Mouse (Mus musculus) lung, postnatal 25 days (tissue): ENCODE results near the gene Ryr3.
A peak's percentile ranks its signal among the peaks of the same experiment; 100 is the strongest.

ENCODE experiments used
- DNase-seq: peaks from one replicate; pipeline ENCODE4 v3.0.0; 2022; ENCODE audit warnings: low spot score

Gene Ryr3

DNA sequence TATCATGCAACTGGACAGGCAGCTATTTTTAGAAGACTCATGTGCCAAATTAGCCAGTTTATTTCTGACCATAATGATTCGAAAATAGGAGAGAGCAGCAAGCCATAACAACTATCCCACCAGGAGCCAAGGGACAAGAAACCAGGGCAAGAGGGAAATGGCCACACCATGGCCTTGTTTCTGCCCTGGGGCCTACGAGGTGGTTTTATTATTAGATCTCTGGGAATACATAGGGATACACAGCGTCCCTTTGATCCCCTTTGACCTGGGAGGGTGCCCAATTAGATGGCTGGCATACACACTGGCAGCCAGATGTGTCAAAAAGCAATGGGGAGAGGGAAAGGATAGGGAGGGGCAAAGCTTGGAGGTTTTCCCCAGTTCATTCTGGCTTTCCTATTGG lies 563.1 kb downstream of the Ryr3 start:
- DNase-seq, result no peak

DNA sequence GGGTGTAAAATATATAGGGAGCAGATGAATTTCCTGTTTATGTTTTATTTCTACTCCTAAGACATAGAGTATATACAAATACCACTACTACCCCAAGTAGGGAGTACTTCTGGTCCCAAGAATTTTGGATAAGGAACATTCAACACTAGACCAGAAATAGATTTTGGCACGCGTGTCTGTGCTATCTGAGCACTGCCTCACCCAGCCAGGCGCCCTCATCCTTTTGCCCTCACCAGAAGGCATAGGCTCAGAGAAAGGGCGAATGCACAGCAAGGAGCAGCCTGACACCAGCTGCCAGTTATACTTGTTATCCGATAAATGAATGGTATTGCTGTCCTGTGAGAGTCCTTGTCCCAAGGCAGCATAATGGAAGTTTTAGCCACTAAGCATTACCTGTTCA lies 579.7 kb downstream of the Ryr3 start:
- no peak for DNase-seq

DNA sequence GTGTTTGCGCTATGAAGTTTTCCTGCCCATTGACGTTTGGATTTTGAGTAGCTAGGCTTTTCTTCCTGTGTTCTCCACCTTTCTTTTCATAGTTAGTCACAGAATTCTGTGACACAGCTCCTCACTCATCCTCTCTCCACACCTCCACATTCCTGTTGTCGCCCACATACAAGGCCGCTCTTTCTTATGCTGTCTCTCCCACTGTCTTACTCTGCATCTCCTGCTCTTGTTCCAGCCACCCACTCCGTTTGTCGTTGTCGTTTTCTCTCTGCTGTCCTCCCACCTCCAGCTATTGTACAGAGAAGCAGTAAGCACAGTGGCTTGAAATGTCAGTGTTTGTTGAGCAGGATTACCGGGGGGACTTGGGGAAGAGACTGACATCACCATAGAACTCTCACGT lies 584.4 kb downstream of the Ryr3 start:
- DNase-seq, result no peak

DNA sequence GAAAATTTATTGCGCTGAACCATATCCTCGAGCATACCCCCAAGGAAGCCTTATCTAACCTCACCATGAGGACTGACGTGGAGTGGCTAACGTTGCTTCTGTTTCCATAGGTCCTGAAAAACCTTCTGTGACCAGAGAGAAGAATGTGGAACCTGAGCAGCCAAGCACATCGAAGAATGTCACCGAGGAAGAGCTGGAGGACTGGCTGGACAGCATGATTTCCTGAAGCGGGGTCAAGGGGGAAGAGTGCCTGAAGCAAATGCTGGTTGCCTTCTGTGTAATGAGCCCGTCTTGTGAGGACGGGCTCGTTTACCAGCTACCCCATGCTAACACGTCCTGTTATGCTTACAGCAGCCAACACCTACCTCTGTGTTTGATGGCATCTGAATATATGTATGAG lies 586.2 kb downstream of the Ryr3 start:
- no peak for DNase-seq

DNA sequence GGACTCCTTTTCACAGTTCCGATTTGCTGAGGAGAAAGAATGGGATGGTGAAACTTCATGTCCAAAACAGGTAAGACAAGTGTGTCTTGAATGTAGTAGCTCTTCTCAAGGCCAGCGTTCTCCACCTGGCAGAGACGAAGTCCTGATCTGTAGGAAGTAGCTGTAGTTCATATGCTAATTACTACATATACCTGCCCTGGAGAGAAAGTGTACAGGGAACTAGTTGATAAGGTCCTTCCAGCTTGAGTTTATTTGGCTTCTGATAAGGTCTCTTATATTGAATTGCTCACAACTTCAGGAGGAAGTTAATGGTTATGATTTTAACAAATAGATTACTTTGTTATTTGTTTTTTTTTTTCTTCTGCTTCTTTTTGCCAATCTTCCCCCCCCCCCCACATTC lies 591.7 kb downstream of the Ryr3 start:
- DNase-seq, result no peak

DNA sequence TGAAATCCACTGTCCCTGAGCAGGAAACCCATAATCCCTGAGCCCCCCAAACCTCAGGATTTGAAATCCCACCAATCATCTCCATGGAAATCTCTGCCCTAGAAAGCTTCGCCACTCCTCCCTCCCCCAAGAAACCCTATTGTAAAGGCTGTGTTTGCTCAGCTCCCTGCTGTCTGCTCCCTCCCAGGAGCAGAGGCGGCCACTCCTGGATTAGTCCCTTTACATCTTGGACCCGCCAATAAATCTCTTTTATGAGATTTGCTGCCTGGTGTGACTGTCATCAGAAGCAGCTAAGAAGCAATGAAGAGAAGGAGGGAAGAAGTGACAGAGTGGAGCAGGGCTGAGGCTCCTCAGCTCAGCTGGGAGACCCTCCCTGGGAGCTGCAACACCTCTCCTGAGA lies 599.7 kb downstream of the Ryr3 start:
- no peak for DNase-seq

DNA sequence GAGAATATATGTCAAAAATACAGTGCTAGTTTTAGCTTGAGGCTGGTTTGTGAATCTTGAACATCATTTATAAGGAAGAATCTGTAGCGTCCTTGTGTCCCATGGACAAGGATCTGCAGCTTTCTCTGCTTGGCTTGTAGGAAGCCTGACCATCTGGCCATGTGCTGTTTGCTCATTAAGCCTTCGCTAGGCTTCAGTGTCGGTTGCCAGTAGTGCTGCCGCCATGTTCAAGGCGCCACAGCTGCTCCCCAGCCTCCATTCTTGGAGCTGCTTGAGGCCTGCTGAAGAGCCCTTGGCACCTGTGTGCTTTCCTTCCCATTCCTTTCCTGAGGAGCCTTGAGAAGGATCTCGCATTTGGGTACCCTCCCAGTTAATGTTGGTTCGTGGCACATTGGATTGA lies 602.5 kb downstream of the Ryr3 start:
- no peak for DNase-seq

DNA sequence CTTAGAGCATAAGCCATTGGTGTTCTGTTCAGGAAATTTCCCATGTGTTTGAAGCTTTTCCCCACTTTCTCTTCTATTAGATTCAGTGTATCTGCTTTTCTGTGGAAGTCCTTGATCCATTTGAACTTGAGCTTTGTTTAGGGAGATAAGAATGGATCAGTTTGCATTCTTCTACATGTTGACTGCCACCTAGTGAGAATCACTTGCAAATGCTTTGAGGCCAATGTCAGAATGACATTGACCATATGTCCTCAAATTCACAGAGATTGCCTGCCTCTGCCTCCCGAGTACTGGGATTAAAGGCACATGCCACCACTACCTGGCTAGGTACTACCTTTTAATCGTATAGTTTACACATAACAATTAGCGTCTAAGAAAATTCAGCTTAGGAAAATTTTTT lies 604.3 kb downstream of the Ryr3 start:
- DNase-seq, result peak; percentile 1

DNA sequence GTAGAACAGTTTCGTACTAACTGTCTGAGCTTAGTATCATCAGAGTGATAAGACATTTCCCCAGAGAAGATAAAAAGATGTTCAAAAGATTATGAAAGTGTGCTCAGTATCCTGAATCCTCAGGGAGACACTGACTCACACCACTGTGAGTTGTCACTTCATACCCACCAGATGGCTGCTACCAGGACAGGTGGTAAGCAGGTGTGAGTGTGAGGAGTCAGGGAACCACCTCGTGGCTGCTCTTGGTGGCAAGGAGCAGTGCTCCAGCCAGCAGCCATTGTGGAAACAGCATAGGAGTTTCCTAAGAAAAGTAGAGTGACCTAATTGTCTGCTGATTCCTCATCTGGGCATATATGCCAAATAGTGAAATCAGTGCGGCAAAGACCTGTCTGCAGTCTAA lies 610.4 kb downstream of the Ryr3 start:
- DNase-seq, result no peak

DNA sequence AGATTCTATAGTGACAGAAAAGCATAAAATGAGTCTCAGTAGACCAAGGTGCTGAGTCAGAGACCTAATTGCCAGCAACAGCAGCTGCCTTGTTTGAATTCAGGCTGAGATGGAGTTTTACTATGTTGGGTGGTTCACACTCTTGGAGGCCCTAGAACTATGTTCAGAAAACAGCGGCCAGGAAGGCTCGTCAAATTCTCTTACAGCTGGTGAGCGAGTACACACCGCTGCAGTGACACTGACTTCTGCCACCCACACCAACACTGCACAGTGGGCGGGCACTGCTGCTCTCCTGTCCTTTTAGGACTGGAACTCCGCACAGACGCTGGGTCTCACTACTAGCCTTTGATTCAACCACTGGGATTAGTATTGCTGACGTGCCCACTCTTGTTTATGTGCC lies 614.4 kb downstream of the Ryr3 start:
- DNase-seq, result no peak

DNA sequence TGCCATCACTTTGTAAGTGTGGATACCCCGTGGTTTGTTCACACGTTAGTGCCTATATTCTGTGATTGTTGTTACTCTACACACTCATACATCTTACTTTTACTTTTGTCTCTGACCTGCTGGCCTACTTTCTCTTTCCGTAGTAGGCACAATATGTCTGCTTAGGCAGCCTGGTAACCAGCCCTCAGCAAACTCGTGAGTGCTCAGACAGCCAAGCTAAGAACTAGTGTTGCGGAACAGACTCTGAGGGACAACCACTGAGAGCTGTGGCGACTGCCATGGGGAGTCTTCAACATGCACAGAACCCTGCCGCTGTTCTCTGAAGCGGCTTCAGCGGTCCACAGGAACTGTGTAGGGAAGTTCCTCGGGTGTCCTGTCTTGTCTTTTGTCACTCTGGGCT lies 616.7 kb downstream of the Ryr3 start:
- no peak for DNase-seq

DNA sequence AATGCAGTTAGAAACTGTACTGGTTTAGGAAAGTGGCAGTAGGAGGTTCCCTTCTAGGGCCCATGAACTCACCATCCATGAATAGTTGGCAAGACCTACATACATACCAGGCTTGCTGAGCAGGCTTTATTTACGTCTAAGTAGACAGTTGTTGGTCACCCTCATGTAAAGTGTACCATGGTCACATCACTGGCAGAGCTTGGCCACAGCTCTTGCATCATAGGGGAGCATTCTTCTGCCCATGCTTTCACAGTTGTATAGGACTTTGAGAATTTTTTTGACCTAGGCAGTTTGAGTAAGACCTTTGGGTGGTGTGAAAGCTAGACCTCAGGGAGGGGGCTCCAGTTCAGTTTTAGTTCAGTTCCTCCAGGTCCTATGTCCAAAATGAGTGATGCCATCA lies 619.8 kb downstream of the Ryr3 start:
- no peak for DNase-seq

DNA sequence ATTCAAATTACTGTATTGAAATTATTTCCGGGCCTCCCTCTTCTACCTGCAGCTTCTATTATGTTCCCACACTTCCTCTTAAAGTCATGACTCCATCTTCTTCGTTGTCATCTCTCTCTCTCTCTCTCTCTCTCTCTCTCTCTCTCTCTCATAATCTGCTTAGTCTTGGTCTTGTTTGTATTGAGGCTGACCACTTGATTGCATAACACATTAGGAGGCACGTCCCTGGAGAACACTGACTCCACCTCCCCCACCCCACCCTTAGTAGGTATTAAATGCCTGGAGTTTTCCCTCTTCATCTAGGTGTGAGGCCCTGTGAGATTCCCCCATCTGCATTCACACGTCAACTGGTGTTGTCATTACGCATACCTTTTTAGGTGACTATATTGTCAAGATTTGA lies 620.5 kb downstream of the Ryr3 start:
- DNase-seq, result no peak

DNA sequence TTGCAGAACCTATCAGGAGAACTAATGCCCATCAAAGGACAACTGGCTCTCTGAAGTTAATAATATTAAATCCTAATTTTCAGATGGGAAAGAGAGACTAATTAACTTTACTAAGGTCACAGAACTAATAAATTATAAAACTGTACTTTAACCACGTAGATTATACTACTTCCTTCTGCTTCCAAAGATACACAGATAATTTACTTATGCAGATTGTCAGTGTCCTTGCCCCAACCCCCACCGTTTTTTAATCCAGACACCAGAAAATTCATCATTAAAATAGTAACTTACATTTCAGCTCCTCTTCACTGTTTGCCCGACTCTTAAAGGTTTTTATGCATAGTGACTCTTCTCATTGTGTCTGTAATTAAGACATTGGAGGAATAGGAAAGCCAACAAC lies 621.1 kb downstream of the Ryr3 start:
- no peak for DNase-seq

DNA sequence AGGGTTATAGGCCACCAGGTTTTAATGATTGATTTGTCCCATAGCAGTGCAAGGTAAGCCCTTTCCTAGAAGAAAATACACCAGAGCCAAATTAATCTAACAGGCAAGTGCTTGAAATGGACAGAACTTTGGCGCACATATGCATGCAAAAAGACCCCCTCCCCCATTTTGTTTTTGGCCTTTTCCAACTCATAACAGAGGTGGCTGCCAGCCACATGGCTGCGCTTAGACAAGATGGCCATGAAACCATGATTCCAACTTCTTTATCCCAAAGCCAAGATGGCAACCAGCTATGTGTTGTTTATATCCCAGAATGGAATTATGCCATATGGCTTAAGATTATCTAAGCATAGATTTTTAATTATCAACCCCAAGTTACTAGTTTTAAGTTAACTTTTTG lies 623.1 kb downstream of the Ryr3 start:
- DNase-seq, result no peak

DNA sequence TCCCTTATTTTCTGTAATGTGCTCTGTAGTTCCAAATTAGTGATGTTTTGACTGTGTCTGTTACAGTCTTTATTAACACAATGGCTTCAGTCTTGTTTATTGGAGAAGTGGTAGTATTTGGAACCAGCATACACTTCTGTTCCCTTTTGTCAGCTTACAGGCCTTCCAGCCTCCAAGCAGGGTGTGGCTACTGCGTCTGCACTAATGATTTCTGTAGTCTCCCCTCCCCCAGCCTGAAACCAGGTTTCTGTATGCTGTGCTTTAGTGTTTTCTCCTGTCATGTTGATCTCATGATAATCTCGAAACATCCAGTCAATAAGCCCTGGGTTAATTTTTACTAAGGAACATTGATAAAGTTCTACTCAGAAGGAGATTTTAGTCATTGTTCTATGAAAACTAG lies 623.6 kb downstream of the Ryr3 start:
- DNase-seq, result no peak

DNA sequence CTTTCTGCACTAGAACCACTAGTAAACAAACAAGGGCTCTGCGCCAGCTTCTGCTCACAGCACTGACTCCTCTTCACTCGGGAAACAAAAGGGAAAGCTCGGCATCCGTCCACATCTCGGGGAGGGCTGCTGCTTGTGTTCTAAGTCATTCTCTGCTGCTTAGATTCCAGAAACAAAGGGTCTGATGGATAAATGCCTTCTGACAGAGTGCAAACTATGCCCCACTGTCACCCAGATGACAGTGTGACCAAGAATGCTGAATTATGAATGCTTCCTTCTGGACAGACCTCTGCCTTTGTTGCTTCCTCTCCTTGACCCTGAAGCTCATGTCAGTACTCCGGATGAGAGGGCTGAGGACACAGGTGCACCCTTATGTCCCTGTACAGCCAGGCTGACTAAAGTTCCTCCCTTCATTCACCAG lies 625.4 kb downstream of the Ryr3 start:
- DNase-seq, result peak; percentile 3

DNA sequence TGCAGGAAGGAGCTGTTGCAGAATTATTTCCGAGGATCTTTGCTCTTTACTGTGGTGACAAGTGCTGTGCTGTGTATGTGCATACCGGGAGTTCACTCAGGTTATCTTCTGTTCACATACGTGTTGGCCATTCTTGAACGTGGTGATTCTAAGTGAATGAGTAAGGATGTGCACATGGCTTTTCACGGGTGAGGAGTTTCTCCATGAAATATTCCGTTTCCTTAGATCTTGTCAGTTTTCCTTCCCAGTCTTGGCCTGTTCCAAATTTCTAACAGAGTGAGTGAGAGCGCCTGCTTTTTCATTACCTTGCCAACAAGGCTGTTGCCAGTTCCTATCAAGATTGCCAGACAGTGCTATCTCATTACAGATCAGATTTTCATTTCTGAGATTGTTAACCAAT lies 625.9 kb downstream of the Ryr3 start:
- no peak for DNase-seq
